Mouse (Mus musculus) inflammation-experienced regulatory T-cells, adult 6 months (primary cell): ENCODE results near the gene Sod1. TPM values are rescaled to one million over a fixed set of nuclear protein-coding genes. Genes with fewer than 3 reads are reported as not detected.

Experiments
- ATAC-seq: one replicate; pipeline ENCODE4 v1.8.0; 2017
- polyA plus RNA-seq, 3 experiments: library from polyadenylated mRNA; unstranded; fragments of 100-300 nt; shearing (Covaris generic); gene quantifications; one replicate each; pipeline ENCODE4 v1.2.1; 2017

Gene Sod1
- polyA plus RNA-seq = 1,000 to 10,000 TPM; 1,261 to 1,407 (median 1,324) TPM

DNA sequence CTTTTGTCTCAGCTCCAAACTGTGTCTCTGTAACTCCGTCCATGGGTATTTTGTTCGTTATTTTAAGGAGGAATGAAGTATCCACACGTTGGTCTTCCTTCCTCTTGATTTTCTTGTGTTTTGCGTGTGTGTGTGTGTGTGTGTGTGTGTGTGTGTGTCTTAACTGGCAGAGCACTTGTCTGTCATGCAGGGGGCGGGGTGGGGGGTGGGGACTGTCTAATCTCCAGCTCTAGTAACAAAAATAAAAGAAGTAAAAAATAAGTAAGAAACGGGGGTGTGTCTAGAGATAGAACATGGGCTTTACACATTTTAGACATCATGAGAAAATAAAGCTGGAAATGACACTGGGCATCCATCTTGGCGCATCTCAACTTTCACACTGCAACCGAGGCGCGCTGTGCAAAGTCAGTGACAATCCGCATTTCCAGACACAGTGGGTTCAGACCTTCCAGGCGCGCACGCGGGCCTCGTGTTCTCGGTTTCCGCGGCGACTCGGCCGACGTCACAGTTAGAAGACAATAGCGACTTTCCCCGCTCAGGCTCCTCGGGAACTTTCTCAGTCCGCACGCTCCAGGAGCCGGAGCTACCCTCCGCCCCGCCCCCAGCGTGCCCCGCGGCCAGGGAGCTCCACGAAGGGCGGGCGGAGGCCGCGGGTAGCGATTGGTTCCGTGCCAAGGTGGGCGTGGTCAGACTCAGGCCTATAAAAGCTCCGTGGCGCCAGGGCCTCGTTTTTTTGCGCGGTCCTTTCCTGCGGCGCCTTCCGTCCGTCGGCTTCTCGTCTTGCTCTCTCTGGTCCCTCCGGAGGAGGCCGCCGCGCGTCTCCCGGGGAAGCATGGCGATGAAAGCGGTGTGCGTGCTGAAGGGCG, at the start of gene Sod1:
Sod1 (plus strand) TSS at position 729 of the 866 bp plus-strand sequence.
- ATAC-seq = peak; percentile 85

DNA sequence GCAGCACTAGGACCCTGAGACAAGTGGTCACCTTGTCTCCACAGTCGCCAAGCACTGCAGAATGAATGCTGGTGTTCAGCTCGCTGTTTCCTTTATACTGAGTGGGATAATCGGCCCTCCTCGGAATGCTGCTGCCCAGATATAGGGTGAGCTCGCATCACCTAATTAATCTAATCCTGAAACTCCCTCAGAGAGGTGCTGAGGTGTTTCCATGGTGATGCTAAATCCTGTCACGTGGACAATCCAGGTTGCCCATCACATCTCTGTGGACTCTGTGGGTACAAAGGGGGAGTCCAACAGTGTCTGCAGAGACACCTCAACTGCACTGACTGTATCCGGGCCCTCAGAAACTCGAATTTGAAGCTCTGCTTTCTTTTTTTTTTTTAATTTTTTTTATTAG, 49.1 kb upstream of the Sod1 start:
- ATAC-seq = no peak

DNA sequence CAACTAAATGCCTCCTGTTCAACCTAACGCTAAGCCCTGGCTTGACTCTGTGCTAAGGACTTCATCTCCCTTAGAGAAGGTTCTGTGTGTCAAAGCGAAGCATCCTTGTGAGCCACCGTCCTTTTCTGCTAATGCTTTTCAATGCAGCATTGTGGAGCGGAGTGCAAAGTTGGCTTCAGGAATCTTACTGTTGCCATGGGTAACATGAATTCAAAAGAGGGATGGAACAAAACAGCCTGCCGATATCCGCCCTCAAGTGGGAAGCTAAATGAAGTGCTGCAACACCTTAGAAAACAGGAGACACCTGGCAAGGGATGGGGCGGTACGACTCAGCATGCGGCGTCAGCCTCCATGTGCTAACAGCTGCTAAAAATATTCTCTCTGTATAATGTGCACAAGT, 44.1 kb upstream of the Sod1 start:
- no peak for ATAC-seq

DNA sequence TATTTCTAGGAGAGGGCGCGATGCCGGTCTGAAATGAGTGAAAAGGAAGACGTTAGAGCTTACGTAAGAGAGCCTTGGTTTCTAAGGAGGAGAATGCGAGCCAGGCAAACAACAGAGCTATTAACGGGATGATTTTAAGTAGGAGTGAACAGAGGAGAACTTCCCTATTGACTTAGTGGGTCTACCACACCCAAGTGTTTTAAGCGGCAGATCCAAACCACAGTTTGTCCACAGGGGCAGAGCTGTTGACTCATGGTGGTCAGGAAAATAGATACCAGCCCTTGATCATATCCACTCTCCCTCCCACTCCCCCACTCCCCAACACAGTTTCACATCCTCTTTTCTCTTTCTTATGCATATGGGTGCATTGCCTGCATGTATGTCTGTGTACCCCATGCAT, 43.1 kb upstream of the Sod1 start:
- no peak for ATAC-seq

DNA sequence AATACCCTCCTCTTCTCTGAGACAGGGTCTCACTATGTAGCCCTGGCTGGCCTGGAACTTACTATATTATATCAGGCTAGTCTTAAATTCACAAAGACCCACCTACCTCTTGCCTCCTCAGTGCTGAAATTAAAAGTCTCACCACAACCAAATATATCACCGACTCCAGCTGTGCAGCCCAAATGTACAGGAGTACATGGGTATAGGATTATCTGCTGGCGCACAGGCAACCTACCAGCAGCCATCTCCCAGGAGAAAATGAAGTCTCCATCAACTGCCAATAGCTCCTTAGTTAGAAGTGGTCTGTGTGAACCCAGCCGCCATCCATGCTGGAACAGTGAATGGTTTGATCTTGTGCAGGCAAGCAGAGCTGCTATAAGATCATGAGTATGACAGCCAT, 42.1 kb upstream of the Sod1 start:
- ATAC-seq = no peak

DNA sequence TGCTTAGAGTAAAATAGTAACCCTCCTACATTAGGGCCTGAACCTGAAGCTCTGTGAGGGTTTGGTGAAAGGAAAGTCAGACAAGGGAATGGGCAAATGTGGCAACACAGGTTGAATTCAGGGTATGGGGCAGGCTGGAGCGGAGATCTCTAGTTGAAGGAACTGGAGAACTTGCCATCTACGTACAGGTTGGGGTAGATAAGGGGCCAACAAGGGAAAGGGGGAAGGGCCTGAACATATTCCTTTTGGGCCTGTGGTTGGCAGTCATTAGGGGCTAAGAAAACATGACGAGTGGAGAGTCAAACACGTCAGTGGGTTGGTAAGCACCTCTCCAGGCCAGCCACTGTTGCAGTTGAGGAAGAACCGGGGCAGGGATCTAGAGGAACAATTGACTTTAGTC, 40.7 kb upstream of the Sod1 start:
- no peak for ATAC-seq

DNA sequence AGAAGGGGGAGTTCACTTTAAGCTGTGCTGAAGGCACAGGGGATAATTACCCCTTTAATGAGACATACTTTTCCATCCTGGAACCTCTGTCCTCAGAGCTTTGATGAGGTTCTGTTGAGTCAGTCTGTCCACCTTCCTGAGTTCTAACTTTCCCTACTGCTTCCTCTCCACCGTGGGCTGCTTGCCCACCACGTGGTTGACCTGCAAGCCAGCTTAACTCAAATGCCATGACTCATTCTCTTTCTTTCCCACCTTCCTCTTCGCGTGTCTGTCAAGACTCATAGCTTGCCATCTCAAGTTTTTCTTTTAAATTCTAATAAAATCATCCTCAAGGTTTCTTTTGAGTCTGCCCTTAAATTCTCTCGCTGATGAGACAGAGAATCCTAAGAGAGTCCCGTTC, 39.6 kb upstream of the Sod1 start:
- no peak for ATAC-seq

DNA sequence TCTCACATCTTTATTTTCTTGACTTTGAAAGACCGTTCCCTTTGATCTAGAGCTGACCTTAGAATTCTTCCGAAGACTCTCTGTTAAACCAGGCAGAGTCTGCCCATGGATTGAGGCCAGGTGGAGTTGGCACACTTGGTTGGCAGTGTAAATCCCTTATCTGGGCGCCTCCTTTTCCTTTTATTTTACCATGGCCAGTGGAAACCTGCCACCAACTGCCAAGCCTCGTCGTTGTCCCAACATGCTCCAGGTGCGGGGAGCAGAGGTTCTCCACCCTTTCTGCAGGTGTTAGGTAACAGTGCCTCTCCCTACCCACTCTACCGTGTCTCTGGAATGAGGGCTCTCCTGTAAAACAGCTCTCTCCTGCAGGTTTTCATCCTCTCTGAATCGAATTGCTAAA, 38.9 kb upstream of the Sod1 start:
- ATAC-seq = no peak

DNA sequence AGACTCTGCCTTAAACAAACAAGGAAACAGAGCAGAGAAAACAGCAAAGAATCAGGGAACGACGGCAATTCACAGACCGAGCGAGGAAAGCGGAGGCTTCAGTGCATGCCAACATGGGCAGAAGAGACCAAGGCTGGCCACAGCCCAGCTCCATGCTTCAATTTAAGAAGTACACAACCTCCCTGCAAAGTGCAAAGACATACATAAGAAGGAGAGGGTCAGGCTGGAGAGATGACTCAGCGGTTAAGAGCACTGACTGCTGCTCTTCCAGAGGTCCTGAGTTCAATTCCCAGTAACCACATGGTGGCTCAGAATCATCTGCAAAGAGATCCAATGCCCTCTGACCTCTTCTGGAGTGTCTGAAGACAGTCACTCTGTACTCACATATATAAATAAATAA, 36.4 kb upstream of the Sod1 start:
- no peak for ATAC-seq

DNA sequence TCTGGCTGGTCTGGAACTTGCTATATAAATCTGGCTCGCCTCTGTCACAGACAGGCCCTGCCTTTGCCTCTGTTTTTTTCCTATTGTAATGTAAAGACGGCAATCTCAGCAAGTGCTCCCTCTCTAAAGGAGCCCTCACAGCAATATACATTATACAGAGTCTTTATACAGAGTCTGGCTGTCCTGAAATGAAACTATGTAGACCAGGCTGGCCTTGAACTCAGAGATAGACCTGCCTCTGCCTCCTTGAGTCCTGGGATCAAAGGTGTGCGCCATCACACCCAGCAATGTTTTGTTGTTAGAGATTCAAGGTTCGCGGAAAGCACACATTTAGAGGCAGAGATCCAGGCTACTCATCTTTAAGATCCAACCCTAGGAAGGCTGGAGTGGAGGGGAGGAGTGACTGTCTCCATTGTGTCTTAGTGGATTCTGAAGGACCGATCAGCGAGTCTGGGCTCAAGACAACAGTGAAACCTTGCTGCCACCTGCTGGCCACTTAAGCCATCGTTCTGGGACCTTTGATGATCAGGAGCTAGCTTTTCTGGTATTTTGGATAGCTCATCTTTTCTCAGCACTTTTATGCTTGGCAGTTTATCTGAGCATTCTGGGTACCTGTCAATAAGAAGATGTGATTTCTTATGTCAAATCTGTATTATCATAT, 34.5 kb upstream of the Sod1 start:
- peak; percentile 92 for ATAC-seq

DNA sequence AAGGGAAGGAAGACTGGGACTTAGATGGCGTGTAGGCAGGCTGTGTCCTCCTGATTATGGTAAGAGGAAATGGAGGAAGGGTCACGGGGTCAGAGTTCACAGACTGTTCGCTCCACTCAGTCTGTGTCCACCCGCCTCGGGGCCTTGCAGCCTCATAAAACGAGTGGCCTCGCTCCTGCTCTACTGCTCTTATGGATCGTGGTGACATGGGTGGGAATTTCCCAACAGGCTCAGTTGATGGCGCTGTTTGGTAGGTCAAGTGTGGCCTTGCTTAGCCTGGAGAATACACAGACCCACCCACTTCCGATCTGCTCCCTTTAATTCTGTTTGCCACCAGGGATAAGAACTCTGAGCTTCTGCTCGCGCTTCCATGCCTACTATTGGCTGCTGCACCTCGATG, 33.1 kb upstream of the Sod1 start:
- no peak for ATAC-seq

DNA sequence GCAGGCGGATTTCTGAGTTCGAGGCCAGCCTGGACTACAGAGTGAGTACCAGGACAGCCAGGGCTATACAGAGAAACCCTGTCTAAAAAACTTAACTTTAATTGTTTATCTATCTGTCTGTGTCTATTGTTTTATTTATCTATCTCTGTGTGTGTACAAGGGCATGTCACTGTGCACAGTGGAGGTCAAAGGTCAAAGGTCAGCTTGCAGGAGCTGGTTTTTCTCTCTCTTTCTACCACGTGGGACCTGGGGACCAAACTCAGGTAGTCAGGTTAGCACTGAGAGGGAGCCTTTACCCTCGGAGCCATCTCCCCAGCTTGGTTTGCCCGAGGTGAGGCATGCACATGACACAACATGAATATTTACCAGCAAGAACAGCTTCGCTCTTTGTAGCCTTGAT, 29.3 kb upstream of the Sod1 start:
- ATAC-seq = no peak

DNA sequence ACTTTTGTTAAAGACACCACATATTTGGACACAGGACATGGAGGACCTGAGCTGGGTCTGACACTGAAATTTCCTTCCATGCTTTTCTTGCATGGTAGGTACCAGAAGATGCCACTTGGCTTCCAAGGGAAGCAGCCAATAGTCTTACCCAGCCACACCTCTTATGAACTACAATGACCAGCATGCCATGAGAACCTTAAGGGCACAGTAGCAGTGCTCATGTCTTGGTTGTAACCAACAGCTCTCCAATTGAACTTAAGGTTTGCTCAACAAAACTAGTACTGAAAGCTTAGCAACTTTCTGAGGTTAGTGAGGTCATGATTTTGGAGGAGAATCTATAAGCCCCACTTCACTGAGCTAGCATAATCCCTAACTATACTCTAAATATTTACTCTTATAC, 26.8 kb upstream of the Sod1 start:
- no peak for ATAC-seq

DNA sequence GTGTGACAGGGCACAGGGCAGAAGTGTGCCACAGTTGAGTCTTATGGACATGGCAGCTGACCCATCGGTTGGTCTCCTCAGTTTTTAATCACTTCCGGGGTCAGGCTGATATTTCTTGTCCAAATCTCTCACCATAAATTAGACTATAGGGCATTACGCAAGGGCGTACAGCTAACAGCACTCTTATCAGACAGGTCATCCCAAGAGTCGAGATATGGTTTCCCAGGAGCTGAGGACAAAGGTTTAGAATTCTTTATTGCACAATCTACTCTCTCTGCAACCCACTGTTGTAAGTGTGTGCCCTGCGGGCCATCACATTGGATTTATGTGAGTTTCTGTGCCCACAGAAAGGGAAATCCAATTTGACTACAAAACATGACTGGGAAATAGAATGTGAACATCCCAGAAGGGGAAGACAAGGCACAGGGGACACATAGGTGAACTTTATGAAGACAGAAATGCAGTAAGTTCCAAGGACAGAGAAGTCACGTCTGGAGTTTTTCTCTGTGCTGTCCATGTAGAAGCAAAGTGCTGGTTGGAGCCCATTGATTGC, 23.8 kb upstream of the Sod1 start:
- no peak for ATAC-seq

DNA sequence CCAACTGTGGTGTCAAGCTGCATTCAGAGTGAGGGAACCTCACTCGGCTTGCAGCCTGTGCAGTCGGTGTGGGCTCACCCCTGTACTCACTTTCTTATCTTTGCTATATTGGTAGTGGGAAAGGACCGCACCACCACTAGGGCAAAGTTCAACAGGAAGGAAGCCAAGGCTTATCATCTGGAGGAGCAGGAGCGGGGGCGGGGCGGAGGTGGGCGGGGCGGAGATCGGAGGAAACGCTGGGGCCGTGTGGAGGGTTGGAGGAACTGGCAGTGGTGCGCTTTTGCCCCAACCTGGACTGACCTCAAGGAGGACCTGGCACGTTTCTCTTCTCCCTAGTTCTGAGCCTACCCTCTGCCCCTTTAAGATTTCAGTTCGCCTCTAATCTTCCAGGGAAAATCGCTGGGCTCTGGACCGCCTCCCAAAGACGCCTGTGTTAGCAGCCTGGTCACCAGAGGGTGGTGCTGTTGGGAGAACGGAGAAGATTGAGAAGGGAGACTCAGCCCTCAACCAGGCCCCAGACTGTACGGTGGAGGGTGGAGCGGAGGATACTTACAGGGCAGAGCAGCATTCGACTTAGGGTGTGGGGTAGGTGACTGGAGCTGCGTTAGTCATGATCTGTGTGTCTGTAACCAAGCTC, 23.1 kb upstream of the Sod1 start:
- peak; percentile 92 for ATAC-seq

DNA sequence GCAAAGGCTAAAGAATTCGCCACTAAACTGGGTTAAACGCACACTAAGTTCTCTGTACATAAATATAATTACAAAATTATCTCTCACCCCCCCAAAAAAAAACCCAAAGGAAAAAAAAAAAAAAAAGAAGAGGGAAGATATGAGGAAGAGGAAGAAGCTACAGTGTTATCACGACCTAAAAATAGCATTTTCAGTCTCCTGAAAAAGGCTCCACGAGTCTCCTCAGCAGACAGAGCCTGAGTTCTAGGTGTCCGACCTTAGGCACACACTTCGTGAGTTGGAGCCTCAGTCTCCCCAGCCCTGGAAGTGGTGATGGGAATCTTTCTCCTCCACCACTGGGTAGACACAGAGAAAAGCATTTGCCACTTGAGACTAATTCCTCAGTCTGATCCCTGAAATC, 21.9 kb upstream of the Sod1 start:
- ATAC-seq = no peak

DNA sequence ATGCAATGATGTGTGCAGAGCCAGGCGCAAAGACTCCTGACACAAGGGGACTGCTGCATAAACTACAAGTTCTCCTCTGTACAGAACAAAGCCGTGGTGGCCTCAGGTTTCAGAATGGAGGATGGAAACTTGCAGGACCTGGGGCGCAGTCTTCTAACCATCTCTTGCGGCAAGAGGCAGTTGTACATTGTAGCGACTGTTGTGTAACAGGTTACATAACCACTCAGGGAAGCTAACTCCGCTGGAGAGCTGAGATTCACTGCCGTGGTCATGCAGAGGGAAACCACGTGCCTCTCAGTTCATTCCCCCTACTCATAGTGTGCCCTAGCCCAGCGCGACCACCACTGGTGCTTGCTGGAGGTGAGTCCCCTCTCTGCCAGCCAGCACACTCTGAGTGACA, 21.4 kb upstream of the Sod1 start:
- no peak for ATAC-seq

DNA sequence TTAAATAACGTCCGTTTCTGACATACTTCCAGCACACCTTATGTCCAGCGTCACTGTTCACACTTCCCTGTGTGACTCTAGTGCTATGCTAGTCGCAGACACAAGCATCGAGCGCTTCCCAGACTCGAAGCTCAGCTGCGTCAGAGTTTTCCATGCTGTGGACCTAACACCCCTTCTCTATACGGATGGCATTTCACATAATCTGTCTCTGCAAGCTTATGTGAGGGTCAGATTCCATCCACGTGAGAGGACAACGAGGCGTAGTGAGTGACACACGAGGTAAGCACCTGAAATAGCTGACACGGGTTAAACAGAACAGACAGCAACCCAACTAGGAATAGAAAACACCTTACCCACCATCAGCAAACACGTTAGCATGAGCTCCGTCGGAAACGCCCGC, 18.4 kb upstream of the Sod1 start:
- no peak for ATAC-seq

DNA sequence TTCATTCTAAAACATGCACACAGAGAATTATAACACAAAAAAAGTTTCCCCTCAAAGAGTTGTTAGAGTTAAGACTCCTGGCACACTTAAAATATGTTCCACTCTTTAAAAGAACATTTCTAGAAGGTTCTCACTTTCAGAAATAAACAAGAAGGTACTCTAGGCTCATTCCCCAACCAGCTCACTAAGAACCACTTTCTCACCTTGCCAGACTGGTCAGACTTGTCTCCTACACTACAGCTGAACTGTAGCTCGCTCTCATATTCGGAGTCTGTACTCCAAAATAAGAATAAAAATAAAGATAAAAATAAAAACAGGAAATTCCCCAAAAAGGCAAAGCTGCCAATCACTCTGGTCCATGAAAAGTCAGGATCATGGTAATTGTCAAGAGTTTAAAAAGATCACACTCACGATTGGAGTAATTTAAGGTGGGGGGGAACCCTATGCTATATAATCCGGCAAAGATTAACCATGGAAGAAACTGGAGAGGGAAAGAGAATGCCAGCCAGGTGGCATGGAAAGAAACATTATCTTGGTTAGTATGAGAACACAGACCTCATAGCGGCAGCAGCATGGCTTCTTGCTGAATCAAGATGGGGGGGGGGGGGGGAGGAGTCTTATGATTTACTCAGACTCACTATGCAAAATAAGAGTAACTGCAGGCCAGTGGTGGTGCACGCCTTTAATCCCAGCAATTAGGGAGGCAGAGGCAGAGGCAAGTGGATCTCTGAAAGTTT, 17.2 kb upstream of the Sod1 start:
- ATAC-seq = no peak

DNA sequence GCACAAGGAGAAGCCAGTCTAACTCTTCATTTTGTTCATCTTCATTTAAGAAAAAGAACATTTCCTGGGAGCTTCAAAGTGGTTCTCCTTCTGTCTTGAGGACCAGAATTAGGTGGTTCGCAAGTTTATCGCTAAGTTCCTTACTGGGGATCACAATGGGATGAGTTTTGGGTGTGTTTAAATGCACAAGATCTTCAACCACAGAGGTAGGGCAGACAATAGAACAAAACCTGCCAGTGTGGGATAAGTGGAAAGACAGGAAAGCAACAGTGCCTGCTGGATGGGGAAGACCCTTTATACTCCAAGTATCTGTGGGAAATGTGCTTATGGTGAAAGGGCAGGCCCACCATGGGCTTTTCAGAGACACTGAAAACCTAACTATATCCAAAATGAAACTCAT, 15.7 kb upstream of the Sod1 start:
- ATAC-seq = no peak

DNA sequence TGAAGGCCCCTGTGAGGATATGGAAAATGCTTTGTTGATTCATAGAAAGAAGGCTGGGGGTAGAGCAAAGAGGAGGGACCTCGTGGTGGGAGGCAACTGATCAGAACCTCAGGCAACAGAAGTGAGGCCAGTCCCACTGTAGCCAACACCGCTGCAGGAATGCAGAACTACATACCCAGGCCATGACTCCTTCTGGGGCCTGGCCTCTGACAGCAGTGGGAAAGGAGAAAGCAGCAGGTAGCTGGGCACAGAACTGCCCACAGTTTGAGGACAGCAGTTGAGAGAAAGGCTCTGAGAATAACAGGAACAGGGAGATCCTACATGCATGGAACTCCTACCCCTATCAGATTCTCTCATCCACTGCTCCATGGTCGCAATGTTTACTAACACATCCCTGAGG, 11.6 kb upstream of the Sod1 start:
- no peak for ATAC-seq

DNA sequence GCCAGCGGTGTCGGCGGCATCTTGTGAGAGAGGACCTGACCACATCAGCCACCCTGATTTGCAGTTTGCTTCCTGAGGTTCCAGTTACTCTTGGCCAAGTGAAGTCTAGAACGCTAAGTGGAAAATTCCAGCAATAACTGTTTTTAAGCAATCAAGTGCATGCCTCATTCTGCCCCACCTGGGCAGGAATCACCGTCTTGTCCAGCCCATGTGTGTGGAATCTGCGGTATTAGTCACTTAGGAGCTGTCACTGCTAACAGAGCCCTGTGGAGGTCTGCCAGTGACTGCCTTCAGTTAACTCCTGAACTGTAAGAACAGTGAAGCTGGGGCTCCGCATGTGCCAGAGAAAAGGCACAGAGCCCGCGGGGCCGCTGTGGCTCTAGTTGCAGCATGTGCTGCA, 9.8 kb upstream of the Sod1 start:
- ATAC-seq = no peak

DNA sequence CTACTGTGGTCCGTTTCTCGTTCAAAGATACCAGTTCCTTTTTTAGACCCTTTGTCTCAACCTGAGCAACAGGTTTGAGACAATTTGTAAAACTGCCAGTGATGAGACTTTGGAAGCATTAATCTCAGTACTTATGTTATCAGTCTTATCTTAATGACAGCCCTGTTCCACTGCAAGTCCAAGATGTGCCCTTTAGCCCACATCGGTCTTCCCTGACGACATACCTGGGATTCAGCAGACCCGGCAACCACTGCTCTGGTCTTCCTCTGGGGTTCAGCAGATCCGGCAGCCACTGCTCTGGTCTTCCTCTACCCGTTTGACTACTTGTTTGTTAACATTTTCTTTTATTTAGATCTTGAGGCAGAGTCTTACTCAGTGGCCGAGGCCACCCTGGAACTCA, 8.8 kb upstream of the Sod1 start:
- no peak for ATAC-seq
